Mouse (Mus musculus) brain, embryonic 18.5 days (tissue): ENCODE measurements around the gene Neb.

ENCODE experiments used
- DNase-seq: peaks from one replicate; pipeline ENCODE4 v3.0.0-alpha.2; 2012; ENCODE audit warnings: low read depth, low spot score

Neb gene

GRCm38 (mm10) chr2:52306635-52307034 lies 71.6 kb downstream of the Neb start:
- no peak for DNase-seq

GRCm38 (mm10) chr2:52304554-52304953 lies 73.7 kb downstream of the Neb start:
- no peak for DNase-seq

- no peak for DNase-seq
Measured at GRCm38 (mm10) chr2:52303405-52303804, 74.9 kb downstream of the Neb start.

GRCm38 (mm10) chr2:52297969-52298368 lies 80.3 kb downstream of the Neb start:
- no peak for DNase-seq

- no peak for DNase-seq
Measured at GRCm38 (mm10) chr2:52296779-52297178, 81.5 kb downstream of the Neb start.

GRCm38 (mm10) chr2:52287436-52287835 lies 90.8 kb downstream of the Neb start:
- DNase-seq: no peak

GRCm38 (mm10) chr2:52286421-52286820 lies 91.9 kb downstream of the Neb start:
- DNase-seq: no peak

- no peak for DNase-seq
Measured at GRCm38 (mm10) chr2:52272146-52272545, 106.1 kb downstream of the Neb start.

- DNase-seq: no peak
Measured at GRCm38 (mm10) chr2:52270911-52271310, 107.4 kb downstream of the Neb start.

GRCm38 (mm10) chr2:52262149-52262548 lies 116.1 kb downstream of the Neb start:
- DNase-seq: no peak

GRCm38 (mm10) chr2:52252037-52252436 lies 126.2 kb downstream of the Neb start:
- no peak for DNase-seq

GRCm38 (mm10) chr2:52248316-52248826 lies 129.9 kb downstream of the Neb start:
- DNase-seq: no peak

GRCm38 (mm10) chr2:52245091-52245490 lies 133.2 kb downstream of the Neb start:
- no peak for DNase-seq

GRCm38 (mm10) chr2:52242691-52243090 lies 135.6 kb downstream of the Neb start:
- DNase-seq: no peak

- no peak for DNase-seq
Measured at GRCm38 (mm10) chr2:52237892-52238291, 140.4 kb downstream of the Neb start.

GRCm38 (mm10) chr2:52227584-52227983 lies 150.7 kb downstream of the Neb start:
- DNase-seq: no peak

- no peak for DNase-seq
Measured at GRCm38 (mm10) chr2:52224366-52224765, 153.9 kb downstream of the Neb start.

- no peak for DNase-seq
Measured at GRCm38 (mm10) chr2:52220074-52220473, 158.2 kb downstream of the Neb start.

GRCm38 (mm10) chr2:52215945-52216344 lies 162.3 kb downstream of the Neb start:
- DNase-seq: no peak

GRCm38 (mm10) chr2:52212561-52212961 lies 165.7 kb downstream of the Neb start:
- DNase-seq: no peak

GRCm38 (mm10) chr2:52211358-52211899 lies 166.8 kb downstream of the Neb start:
- DNase-seq: no peak

GRCm38 (mm10) chr2:52210685-52211084 lies 167.6 kb downstream of the Neb start:
- no peak for DNase-seq

- no peak for DNase-seq
Measured at GRCm38 (mm10) chr2:52204992-52205391, 173.3 kb downstream of the Neb start.

GRCm38 (mm10) chr2:52193629-52194028 lies 184.6 kb downstream of the Neb start:
- DNase-seq: no peak
